Mouse (Mus musculus) small intestine, adult 2 months (tissue): Measurements from ENCODE around the gene Tmem33. TPM values are rescaled to one million over a fixed set of nuclear protein-coding genes. Genes with fewer than 3 reads are reported as not detected.

Experiments used
- H3K27ac ChIP-seq: fragments of 200-500 bp; 2 replicates; pipeline ENCODE4 v1.5.1; 2012; ENCODE audit warnings: low read depth, low read length, control low read depth, inconsistent platforms; ENCODE audit not compliant: insufficient read depth
- H3K27me3 ChIP-seq: fragments of 200-500 bp; 2 replicates; pipeline ENCODE4 v1.6.1; 2012; ENCODE audit warnings: mild to moderate bottlenecking, moderate library complexity, low read length, inconsistent platforms; ENCODE audit not compliant: control insufficient read depth, insufficient read depth
- H3K36me3 ChIP-seq: fragments of 200-500 bp; 2 replicates; pipeline ENCODE4 v1.6.1; 2012; ENCODE audit warnings: mild to moderate bottlenecking, low read length, control low read depth, inconsistent platforms; ENCODE audit not compliant: control insufficient read depth, insufficient read depth
- H3K4me1 ChIP-seq: fragments of 200-500 bp; 2 replicates; pipeline ENCODE4 v1.6.1; 2012; ENCODE audit warnings: low read length, inconsistent platforms, mixed read lengths; ENCODE audit not compliant: control insufficient read depth, insufficient read depth, insufficient read length
- H3K4me3 ChIP-seq: fragments of 200-500 bp; 2 replicates; pipeline ENCODE4 v1.5.1; 2012; ENCODE audit warnings: low read depth, mild to moderate bottlenecking, control low read depth, inconsistent platforms, low read length, moderate library complexity
- CTCF ChIP-seq: fragments of 200-500 bp; IDR thresholded peaks from 2 replicates; pipeline ENCODE4 v1.5.1; 2012; ENCODE audit warnings: low read depth, mild to moderate bottlenecking, control low read depth, inconsistent platforms, low read length, moderate library complexity, mixed read lengths; ENCODE audit not compliant: insufficient replicate concordance, insufficient read length; ENCODE audit errors: extremely low read depth
- POLR2A ChIP-seq: fragments of 200-500 bp; IDR thresholded peaks from 2 replicates; pipeline ENCODE4 v1.6.1; 2012; ENCODE audit warnings: low read depth, mild to moderate bottlenecking, control low read depth, inconsistent platforms, low read length, moderate library complexity
- WGBS: fragments of 180-500 bp; shearing (Covaris S2); methylation state at CpG from one replicate; pipeline ENCODE4 v1.1.7; 2018; 5-methylcytosine and 5-hydroxymethylcytosine counted together
- polyA plus RNA-seq: library from polyadenylated mRNA; depleted of rRNA; stranded (reverse); fragments of >200 nt; gene quantifications from 2 replicates; pipeline ENCODE4 v1.2.3, GENCODE M21; 2012; rRNA removed

Gene Tmem33
- 76.4 and 133 TPM in 2 replicates for polyA plus RNA-seq

DNA sequence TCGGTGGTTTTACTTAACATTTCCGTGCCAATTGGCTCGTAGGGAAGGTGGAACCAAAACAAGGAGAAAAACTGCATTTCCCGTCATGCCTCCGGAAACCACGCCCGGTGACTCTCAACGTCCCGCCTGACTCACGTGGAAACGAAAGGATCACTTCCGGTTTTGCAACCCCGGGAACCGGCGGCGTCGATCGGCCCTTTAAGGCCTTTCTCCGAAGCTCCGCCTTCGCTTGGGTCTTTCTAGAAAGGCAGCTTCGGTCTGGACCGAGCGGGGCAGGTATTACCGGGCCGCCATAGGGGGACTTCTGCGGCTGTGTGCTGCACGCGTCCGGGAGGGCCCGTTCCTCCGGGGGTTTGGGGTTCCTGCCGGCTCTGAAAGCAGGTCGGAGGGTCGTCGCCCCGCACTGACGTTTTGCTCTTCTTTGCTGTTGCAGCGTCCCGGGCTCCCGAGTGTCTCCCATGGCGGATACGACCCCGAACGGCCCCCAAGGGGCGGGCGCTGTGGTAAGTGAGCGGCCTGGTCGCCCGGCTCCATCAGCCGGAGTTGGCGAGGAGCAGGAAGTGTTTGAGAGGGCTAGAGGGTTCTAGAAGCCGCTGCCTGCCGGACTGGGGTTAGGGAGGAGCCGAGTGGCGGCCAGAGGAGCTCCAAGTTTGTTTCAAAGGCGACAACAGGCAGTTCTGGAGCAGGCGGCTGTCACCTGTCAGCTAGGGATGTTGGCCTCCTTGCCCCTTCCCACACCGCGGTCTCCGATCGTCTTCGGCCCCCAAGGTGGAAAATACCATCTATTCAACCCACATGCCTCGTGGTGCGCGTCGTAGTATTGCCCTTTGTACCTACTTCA, at the start of gene Tmem33:
Gene Tmem33 (plus strand): TSS at position 35 of the 841 bp plus-strand sequence.
- H3K36me3 ChIP-seq: peaks cover 17% of the 10 kb centered on the region
- H3K27ac ChIP-seq: peak within 1 kb of the TSS; percentile 97
- peaks cover 5% of the 10 kb centered on the region; the same call in 1 of the 2 replicates for H3K4me1 ChIP-seq
- under 1% methylated on average over 67 of the region's 67 CpGs for WGBS
- H3K27me3 ChIP-seq: no peaks in the 10 kb centered on the region
- TF ChIP-seq CTCF (no peak), POLR2A (peak; percentile 71)
- peak within 1 kb of the TSS; percentile 82 for H3K4me3 ChIP-seq

DNA sequence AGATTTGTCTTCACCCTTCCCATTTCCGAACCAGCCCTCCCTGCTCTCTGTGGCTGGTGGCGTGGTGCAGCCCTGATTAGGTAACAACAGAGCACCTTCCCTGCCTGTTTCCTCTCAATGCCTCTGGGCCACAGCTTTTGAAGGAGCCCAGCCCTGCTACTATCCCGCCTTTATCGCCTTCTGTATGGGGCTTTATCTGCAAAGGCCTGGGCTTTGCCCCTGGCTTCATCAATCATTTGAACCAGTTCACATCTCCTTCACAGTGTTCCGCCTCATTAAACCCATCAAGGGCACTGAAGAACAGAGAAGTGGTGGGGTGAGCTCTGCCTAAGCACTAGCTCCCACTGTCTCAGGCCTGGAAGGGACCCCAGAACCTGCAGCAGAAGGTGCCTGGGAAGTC, 47.2 kb upstream of the Tmem33 start:
- Histone ChIP-seq H3K4me1 (0 out of 2 replicates have a peak, but pooled peaks cover 5% of the 10 kb centered on the region), H3K27ac (no peak overlapping the region), H3K27me3 (peaks cover 25% of the 10 kb centered on the region), H3K4me3 (no peak overlapping the region), H3K36me3 (no peaks in the 10 kb centered on the region)
- WGBS: 27% methylated on average over 5 of the region's 5 CpGs
- no peak for TF ChIP-seq POLR2A

DNA sequence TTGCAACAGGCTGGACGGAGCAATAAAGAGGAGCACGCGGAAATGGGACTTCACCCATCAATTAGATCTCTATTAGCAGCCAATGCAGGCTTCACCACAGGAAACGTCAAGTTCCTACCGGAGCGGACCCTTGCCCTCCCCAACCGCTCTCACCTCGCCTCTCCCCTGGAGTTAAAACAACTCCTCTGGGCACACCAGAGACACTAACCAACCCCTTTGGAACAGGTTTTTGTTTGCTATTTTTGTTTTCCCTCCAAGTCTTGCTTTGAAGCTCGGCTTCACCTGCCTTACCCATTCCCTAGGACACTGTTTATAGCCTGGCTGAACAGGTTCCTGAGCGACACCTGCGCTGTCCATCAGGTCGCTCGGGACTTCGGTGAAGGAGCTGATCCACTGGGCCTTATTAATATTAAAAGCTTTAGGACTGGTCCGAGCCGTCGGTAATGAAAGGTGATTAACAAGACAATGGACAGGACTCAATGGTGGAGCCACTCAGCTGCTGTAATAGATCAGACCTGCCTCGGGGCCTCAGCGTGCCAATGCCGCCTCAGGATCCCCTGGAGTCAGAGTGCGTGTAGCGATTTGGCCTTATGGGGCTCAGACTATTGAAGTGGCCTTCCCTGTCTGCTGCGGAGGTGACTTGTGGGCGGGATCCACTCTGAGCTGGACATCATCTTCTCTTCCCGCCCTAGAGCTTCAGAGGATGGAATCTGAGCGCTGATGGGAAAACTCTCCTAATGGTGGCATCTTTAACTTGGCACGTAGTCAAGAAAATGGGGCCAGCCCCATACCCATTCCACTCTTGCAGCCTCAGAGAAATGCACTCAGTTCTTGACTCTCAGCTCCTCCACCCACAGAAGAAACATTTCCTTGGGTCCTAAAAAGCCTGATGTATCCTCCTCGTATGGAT, 45.0 kb upstream of the Tmem33 start:
- 4% methylated on average over 28 of the region's 28 CpGs for WGBS
- Histone ChIP-seq H3K36me3 (no peaks in the 10 kb centered on the region), H3K4me1 (0 out of 2 replicates have a peak, but pooled peaks cover 5% of the 10 kb centered on the region), H3K4me3 (no peak overlapping the region), H3K27me3 (peaks cover 31% of the 10 kb centered on the region), H3K27ac (no peak overlapping the region)
- TF ChIP-seq CTCF (no peak), POLR2A (no peak)

DNA sequence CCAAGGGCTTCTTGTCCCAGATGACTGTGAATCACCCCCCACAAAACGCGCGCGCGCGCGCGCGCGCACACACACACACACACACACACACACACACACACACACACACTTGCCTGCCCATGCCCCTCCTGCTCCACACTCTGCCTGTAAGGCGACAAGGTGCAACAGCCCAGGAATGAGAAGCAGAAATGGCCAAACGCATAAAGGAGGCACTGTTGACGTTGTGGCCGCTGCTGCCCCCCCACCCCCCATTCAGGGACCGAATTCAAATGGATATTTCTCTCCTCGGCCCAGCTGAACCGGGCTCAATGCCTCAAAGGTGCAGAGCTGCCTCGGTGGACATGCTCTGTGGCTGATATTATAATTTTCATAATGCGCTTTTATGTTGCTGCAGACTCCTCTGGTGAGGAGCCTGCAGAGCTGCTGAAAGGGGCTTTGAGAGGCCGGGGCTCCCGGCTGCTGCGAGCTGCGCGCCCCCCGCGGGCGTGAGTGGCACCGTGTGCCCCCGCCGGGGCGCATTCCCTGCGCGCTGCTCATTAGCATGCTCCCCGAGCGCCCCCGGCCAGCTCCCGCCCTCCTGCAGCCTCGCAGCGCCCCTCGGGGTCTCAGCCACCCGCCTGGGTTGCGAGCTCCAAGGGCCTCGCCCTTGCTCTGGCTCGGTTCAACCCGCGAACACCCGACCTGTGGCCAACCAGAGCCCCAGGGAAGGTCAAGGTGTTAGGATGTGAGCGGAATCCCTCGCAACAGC, 44.2 kb upstream of the Tmem33 start:
- WGBS: 2% methylated on average over 49 of the region's 49 CpGs
- H3K4me1 ChIP-seq: 0 out of 2 replicates have a peak, but pooled peaks cover 5% of the 10 kb centered on the region
- no peak overlapping the region for H3K27ac ChIP-seq
- peaks cover 33% of the 10 kb centered on the region for H3K27me3 ChIP-seq
- TF ChIP-seq CTCF (no peak), POLR2A (no peak)
- no peaks in the 10 kb centered on the region for H3K36me3 ChIP-seq
- H3K4me3 ChIP-seq: no peak overlapping the region

DNA sequence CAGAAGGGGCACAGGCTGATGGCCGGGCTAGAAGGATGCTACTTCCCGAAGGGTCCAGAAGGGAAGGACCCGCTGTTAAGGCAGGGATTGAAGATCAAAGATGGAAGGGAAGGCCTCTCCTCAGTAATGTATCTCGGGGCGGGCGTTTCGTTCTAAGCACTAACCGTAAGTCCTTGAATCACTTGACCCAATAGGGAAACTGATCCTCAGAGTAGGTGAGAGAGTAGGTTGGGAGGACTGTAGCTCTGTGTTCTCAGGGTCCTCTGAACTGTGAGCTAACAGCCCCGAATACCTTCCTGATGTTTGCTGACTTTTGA, 43.6 kb upstream of the Tmem33 start:
- no peak overlapping the region for H3K27ac ChIP-seq
- TF ChIP-seq POLR2A (no peak), CTCF (no peak)
- no peak overlapping the region for H3K4me3 ChIP-seq
- 0 out of 2 replicates have a peak, but pooled peaks cover 5% of the 10 kb centered on the region for H3K4me1 ChIP-seq
- H3K27me3 ChIP-seq: peaks cover 38% of the 10 kb centered on the region
- 6% methylated on average over 9 of the region's 9 CpGs for WGBS
- H3K36me3 ChIP-seq: no peaks in the 10 kb centered on the region

DNA sequence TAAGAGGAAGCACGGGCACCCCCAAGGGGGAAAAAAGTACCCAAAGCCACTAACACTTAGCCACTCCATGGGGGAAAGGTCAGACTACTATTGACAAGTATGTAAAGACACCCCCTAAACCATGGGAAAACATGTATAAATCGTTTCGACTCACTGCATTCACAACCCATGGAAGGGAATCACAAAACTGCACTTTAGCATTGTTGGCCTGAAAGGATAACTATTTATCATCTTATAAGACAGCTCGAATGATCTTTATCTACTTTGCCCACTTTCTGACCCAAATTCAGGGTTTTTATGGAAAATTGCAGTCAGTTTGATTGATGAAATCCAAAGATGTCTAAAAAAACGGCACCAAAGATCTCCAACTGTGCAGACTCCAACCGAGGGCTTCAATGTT, 38.5 kb upstream of the Tmem33 start:
- Histone ChIP-seq H3K36me3 (no peaks in the 10 kb centered on the region), H3K4me1 (peaks cover 5% of the 10 kb centered on the region; the same call in 1 of the 2 replicates), H3K4me3 (no peak overlapping the region), H3K27me3 (peaks cover 64% of the 10 kb centered on the region), H3K27ac (no peak overlapping the region)
- TF ChIP-seq CTCF: no peak
- no peak for TF ChIP-seq POLR2A
- WGBS: 13% methylated on average over 6 of the region's 6 CpGs
